9 mouse cellular contexts compared by ENCODE assay signal in the genomic region with DNA sequence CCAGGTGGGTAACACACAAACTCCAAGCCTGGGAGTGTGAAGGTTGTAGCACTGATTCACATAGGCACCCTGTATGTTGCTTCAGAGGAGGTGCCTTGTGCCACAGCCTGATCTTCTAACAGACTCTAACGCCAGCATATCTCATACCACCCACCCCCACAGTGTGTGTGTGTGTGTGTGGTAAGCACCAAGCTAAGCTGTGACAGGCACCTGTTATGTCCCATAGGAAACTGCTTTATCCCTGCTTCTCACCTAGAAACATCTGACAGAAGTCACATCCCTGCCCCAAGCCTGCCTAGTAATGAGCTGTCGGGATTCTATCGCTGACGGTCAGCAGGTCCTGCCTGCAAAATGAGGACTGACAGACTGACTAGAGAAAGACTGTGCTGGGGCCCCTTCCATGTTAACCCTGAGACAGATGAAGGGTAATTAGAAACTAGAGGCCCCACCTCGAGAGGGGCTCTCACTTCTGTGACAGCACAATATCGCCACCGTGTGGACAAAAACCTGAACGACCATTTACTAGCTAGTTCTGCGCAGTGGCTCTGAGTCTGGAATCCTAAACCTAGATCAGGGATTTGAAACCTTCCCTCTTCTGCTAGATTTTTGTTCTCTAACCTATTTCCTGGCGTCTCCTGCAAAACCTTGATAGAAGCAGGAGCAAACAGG. TPM values are rescaled to one million over a fixed set of nuclear protein-coding genes. Genes with fewer than 3 reads are reported as not detected.
A peak's percentile ranks its signal among the peaks of the same experiment; 100 is the strongest.
DNase-seq lines count a peak whose midpoint lies in the region; ATAC-seq and TF ChIP-seq lines count a peak whose summit lies in the region.
"Had no signal": no experiment of that assay in that cellular context is flagged by ENCODE, and none has a peak within 500 bp of the region (broad histone marks: within the 10 kb centered on the region; RNA-seq: fewer than 3 reads in every experiment).

No protein-coding gene starts in this region.

- no peak overlapping the region for H3K27ac ChIP-seq in thymus, adult 2 months (ENCODE audit: control insufficient read depth, insufficient read depth, low read length)

- intact Hi-C loops in left cerebral cortex, postnatal 4 days (cut with DNase I): loop anchor here (10.0 kb wide), 1 partner anchor 641 kb away; no protein-coding TSS in a partner anchor

- peak; percentile 66 for ATAC-seq in common myeloid progenitor, adult 5-6 weeks (replicated peaks; ENCODE audit: low read depth, poor library complexity, severe bottlenecking)

- no peak for TF ChIP-seq POLR2A in thymus, adult 2 months (IDR thresholded peaks at IDR 0.05; ENCODE audit: control insufficient read depth, extremely low read depth, insufficient read depth, low read length, poor library complexity)

- WGBS in thymus, adult 2 months: 37% methylated on average over 10 of the region's 10 CpGs

- peak; percentile 50 for DNase-seq in ovary, postnatal 10 days (ENCODE audit: low spot score)
- DNase-seq in ovary, adult 18-20 months (ENCODE audit: low spot score): no peak
- peak; percentile 53 to 68 for DNase-seq in gastrocnemius, postnatal 4 days (ENCODE audit: low spot score in 2 of 2)
- DNase-seq in kidney, adult 18-20 months: peak; percentile 70
- DNase-seq in left cerebral cortex, postnatal 4 days: peak; percentile 81
- peak; percentile 24 to 49 for DNase-seq in natural killer cell, adult 2 months (ENCODE audit: low spot score in 2 of 2)
- DNase-seq in thymus, adult 2 months: peak; percentile 66

- TF ChIP-seq CTCF in thymus, adult 2 months (IDR thresholded peaks at IDR 0.05; ENCODE audit: borderline replicate concordance, control insufficient read depth, extremely low read depth, insufficient read depth, low read length, poor library complexity): no peak

- no peaks in the 10 kb centered on the region for H3K27me3 ChIP-seq in thymus, adult 2 months (ENCODE audit: control insufficient read depth, insufficient read depth, low read length)

- H3K4me1 ChIP-seq in thymus, adult 2 months (replicated peaks; ENCODE audit: control insufficient read depth, insufficient read depth, low read length): no peaks in the 10 kb centered on the region; the same call in 1 of the 2 replicates

- H3K4me3 ChIP-seq in thymus, adult 2 months (ENCODE audit: control insufficient read depth, insufficient read depth, low read length): no peak overlapping the region
- H3K4me3 ChIP-seq: myocyte had no signal

- no peaks in the 10 kb centered on the region for H3K36me3 ChIP-seq in thymus, adult 2 months (ENCODE audit: control insufficient read depth, insufficient read depth, low read length)

RNA-seq across cellular contexts. Expression of gene St14, which starts 45.4 kb away (rescaled TPM):
- total RNA-seq in common myeloid progenitor, adult 5-6 weeks (2017): 3.7 and 12.0 TPM in 2 replicates
- total RNA-seq in gastrocnemius, postnatal 4 days (2021): under 1 TPM; 0.54 to 0.73 TPM
- under 1 TPM; 0.34 to 0.40 TPM for total RNA-seq in left cerebral cortex, postnatal 4 days (2021)
- polyA plus RNA-seq in thymus, adult 2 months (2012; rRNA removed): 13.8 and 15.8 TPM in 2 replicates

RNA-seq across cellular contexts. Expression of gene Zbtb44, which starts 55.8 kb away (rescaled TPM):
- total RNA-seq in common myeloid progenitor, adult 5-6 weeks (2017): 21.8 and 32.8 TPM in 2 replicates
- total RNA-seq in gastrocnemius, postnatal 4 days (2021): 10 to 100 TPM; 34.6 to 42.5 TPM
- 10 to 100 TPM; 44.9 TPM for total RNA-seq in left cerebral cortex, postnatal 4 days (2021)
- polyA plus RNA-seq in thymus, adult 2 months (2012; rRNA removed): 10.4 and 14.7 TPM in 2 replicates
